Mouse (Mus musculus): ENCODE data around the gene Gja1. TPM values are rescaled to one million over a fixed set of nuclear protein-coding genes. Genes with fewer than 3 reads are reported as not detected.
"Not testable (repeated sequence)": the region's sequence is repeated elsewhere in the genome, so short reads cannot be mapped to it uniquely, and the experiment has no call there.

The Gja1 gene
- polyA plus RNA-seq, 1 experiment from 2014 or later = 80.3 TPM

- Histone ChIP-seq H3K4me3 (replicated peaks) (no peak overlapping the region), H3K27me3 (replicated peaks) (no peaks in the 10 kb centered on the region), H3K4me2 (no peak overlapping the region), H3K36me3 (0 out of 2 replicates have a peak, but pooled peaks cover 6% of the 10 kb centered on the region), H3K4me1 (no peaks in the 10 kb centered on the region; the same call in 1 of the 2 replicates), H3K9me3 (replicated peaks) (no peaks in the 10 kb centered on the region), H3K9ac (replicated peaks) (no peak overlapping the region), H3K27ac (replicated peaks) (no peak overlapping the region)
- WGBS = 82% methylated on average over 13 of the region's 13 CpGs
- ATAC-seq (ENCODE audit: low FRiP score) = no peak
Observed at GRCm38 (mm10) chr10:56385195-56386109, 8.3 kb downstream of the Gja1 start.

GRCm38 (mm10) chr10:56393095-56393784, 16.1 kb downstream of the Gja1 start:
- 76% methylated on average over 6 of the region's 6 CpGs for WGBS
- Histone ChIP-seq H3K9me3 (replicated peaks) (no peaks in the 10 kb centered on the region), H3K27me3 (replicated peaks) (no peaks in the 10 kb centered on the region), H3K27ac (replicated peaks) (no peak overlapping the region), H3K9ac (replicated peaks) (no peak overlapping the region), H3K4me3 (replicated peaks) (no peak overlapping the region), H3K4me1 (no peaks in the 10 kb centered on the region), H3K4me2 (no peak overlapping the region), H3K36me3 (0 out of 2 replicates have a peak, but pooled peaks cover 4% of the 10 kb centered on the region)
- no peak for ATAC-seq (ENCODE audit: low FRiP score)

- H3K9me3 ChIP-seq (replicated peaks); H3K27ac ChIP-seq (replicated peaks); H3K4me2 ChIP-seq; H3K9ac ChIP-seq (replicated peaks); H3K4me1 ChIP-seq; H3K27me3 ChIP-seq (replicated peaks); H3K36me3 ChIP-seq; H3K4me3 ChIP-seq (replicated peaks); ATAC-seq (ENCODE audit: low FRiP score): not testable (repeated sequence)
- 96% methylated on average over 7 of the region's 7 CpGs for WGBS
Observed at GRCm38 (mm10) chr10:56393815-56394417, 16.8 kb downstream of the Gja1 start.

- Histone ChIP-seq H3K4me3 (replicated peaks) (no peak overlapping the region), H3K36me3 (no peaks in the 10 kb centered on the region), H3K27me3 (replicated peaks) (no peaks in the 10 kb centered on the region), H3K4me1 (no peaks in the 10 kb centered on the region), H3K9ac (replicated peaks) (no peak overlapping the region), H3K4me2 (no peak overlapping the region), H3K9me3 (replicated peaks) (no peaks in the 10 kb centered on the region), H3K27ac (replicated peaks) (no peak overlapping the region)
- ATAC-seq (ENCODE audit: low FRiP score) = no peak
- 74% methylated on average over 8 of the region's 8 CpGs for WGBS
Observed at GRCm38 (mm10) chr10:56397875-56398274, 20.7 kb downstream of the Gja1 start.

GRCm38 (mm10) chr10:56398310-56398709, 21.2 kb downstream of the Gja1 start:
- no peaks in the 10 kb centered on the region for H3K36me3 ChIP-seq
- 96% methylated on average over 2 of the region's 2 CpGs for WGBS
- H3K4me1 ChIP-seq = no peaks in the 10 kb centered on the region
- no peak overlapping the region for H3K27ac ChIP-seq (replicated peaks)
- ATAC-seq (ENCODE audit: low FRiP score) = no peak
- no peaks in the 10 kb centered on the region for H3K27me3 ChIP-seq (replicated peaks)
- H3K9ac ChIP-seq (replicated peaks) = no peak overlapping the region
- H3K4me2 ChIP-seq = no peak overlapping the region
- H3K4me3 ChIP-seq (replicated peaks) = no peak overlapping the region
- H3K9me3 ChIP-seq (replicated peaks) = no peaks in the 10 kb centered on the region

GRCm38 (mm10) chr10:56401396-56401795, 24.3 kb downstream of the Gja1 start:
- not testable (repeated sequence) for H3K4me1 ChIP-seq; H3K36me3 ChIP-seq; H3K27ac ChIP-seq (replicated peaks); H3K27me3 ChIP-seq (replicated peaks); H3K9ac ChIP-seq (replicated peaks); H3K4me3 ChIP-seq (replicated peaks); H3K4me2 ChIP-seq; ATAC-seq (ENCODE audit: low FRiP score); H3K9me3 ChIP-seq (replicated peaks)
- WGBS = 94% methylated on average over 8 of the region's 8 CpGs

- Histone ChIP-seq H3K9ac (replicated peaks) (no peak overlapping the region), H3K4me1 (no peaks in the 10 kb centered on the region), H3K36me3 (no peaks in the 10 kb centered on the region), H3K9me3 (replicated peaks) (no peaks in the 10 kb centered on the region), H3K4me2 (no peak overlapping the region), H3K27me3 (replicated peaks) (no peaks in the 10 kb centered on the region), H3K27ac (replicated peaks) (no peak overlapping the region), H3K4me3 (replicated peaks) (no peak overlapping the region)
- WGBS = 79% methylated on average over 9 of the region's 9 CpGs
- no peak for ATAC-seq (ENCODE audit: low FRiP score)
Observed at GRCm38 (mm10) chr10:56405934-56406333, 28.8 kb downstream of the Gja1 start.

- Histone ChIP-seq H3K4me1 (no peaks in the 10 kb centered on the region), H3K4me2 (no peak overlapping the region), H3K36me3 (no peaks in the 10 kb centered on the region), H3K27ac (replicated peaks) (no peak overlapping the region), H3K9ac (replicated peaks) (no peak overlapping the region), H3K27me3 (replicated peaks) (no peaks in the 10 kb centered on the region), H3K4me3 (replicated peaks) (no peak overlapping the region), H3K9me3 (replicated peaks) (no peaks in the 10 kb centered on the region)
- WGBS = 92% methylated on average over 6 of the region's 6 CpGs
- no peak for ATAC-seq (ENCODE audit: low FRiP score)
Observed at GRCm38 (mm10) chr10:56406386-56407130, 29.4 kb downstream of the Gja1 start.

- 91% methylated on average over 7 of the region's 7 CpGs for WGBS
- Histone ChIP-seq H3K36me3 (no peaks in the 10 kb centered on the region), H3K4me3 (replicated peaks) (no peak overlapping the region), H3K9me3 (replicated peaks) (no peaks in the 10 kb centered on the region), H3K27ac (replicated peaks) (no peak overlapping the region), H3K4me1 (no peaks in the 10 kb centered on the region), H3K9ac (replicated peaks) (no peak overlapping the region), H3K27me3 (replicated peaks) (no peaks in the 10 kb centered on the region), H3K4me2 (no peak overlapping the region)
- no peak for ATAC-seq (ENCODE audit: low FRiP score)
Observed at GRCm38 (mm10) chr10:56415894-56416570, 38.9 kb downstream of the Gja1 start.

- Histone ChIP-seq H3K9ac (replicated peaks) (no peak overlapping the region), H3K4me1 (no peaks in the 10 kb centered on the region), H3K36me3 (no peaks in the 10 kb centered on the region), H3K9me3 (replicated peaks) (no peaks in the 10 kb centered on the region), H3K4me3 (replicated peaks) (no peak overlapping the region), H3K27me3 (replicated peaks) (no peaks in the 10 kb centered on the region), H3K4me2 (no peak overlapping the region), H3K27ac (replicated peaks) (no peak overlapping the region)
- WGBS = 84% methylated on average over 4 of the region's 4 CpGs
- ATAC-seq (ENCODE audit: low FRiP score) = no peak
Observed at GRCm38 (mm10) chr10:56422518-56422917, 45.4 kb downstream of the Gja1 start.
